Mouse (Mus musculus): ENCODE measurements around the gene Snx6. TPM values are rescaled to one million over a fixed set of nuclear protein-coding genes. Genes with fewer than 3 reads are reported as not detected.

Snx6 gene
- total and polyA plus RNA-seq, 3 experiments, result 67.3 to 155 (median 85.8) TPM

GRCm38 (mm10) chr12:54699394-54699793 lies 96.1 kb downstream of the Snx6 start:
- DNase-seq (ENCODE audit: extremely low read depth), result no peak
- no peaks in the 10 kb centered on the region for H3K36me3 ChIP-seq (replicated peaks in 1 of 2; ENCODE audit: control insufficient read depth in 1 of 2, insufficient read depth in 1 of 2, low read length in 1 of 2)
- in situ Hi-C loops (cut with MboI; ENCODE audit: low pct_ligation_motif_present, low pct_unique_long_range_greater_than_20kb, low sequenced_read_pairs), result no loop called here
- peaks cover 7% of the 10 kb centered on the region for H3K27me3 ChIP-seq (replicated peaks)
- H3K4me2 ChIP-seq (ENCODE audit: insufficient read depth, low read depth, poor library complexity, severe bottlenecking), result no peak overlapping the region
- H3K4me3 ChIP-seq (replicated peaks in 1 of 3; ENCODE audit: low read depth in 2 of 3, low read length in 2 of 3, poor library complexity in 1 of 3), result no peak overlapping the region
- TF ChIP-seq JUND (conservative IDR thresholded peaks at IDR 0.05; ENCODE audit: low read depth, low read length) (no peak), NELFE (IDR thresholded peaks at IDR 0.05; ENCODE audit: low read depth, low read length) (no peak), ZMIZ1 (IDR thresholded peaks at IDR 0.05; ENCODE audit: low read depth, low read length) (no peak), MXI1 (IDR thresholded peaks at IDR 0.05; ENCODE audit: low read depth, low read length) (no peak), POLR2AphosphoS2 (IDR thresholded peaks at IDR 0.05; ENCODE audit: low read depth, low read length) (no peak), USF1 (IDR thresholded peaks at IDR 0.05; ENCODE audit: low read depth, low read length) (no peak)
- no peaks in the 10 kb centered on the region for H3K9me3 ChIP-seq (replicated peaks; ENCODE audit: low read length)
- dilution Hi-C loops (cut with MboI; ENCODE audit: extremely low pct_ligation_motif_present, extremely low pct_unique_long_range_greater_than_20kb, low sequenced_read_pairs), result no loop called here
- no peak overlapping the region for H3K27ac ChIP-seq (ENCODE audit: insufficient read depth, low read depth)
- H3K4me1 ChIP-seq (ENCODE audit: control insufficient read depth in 1 of 2, insufficient read depth in 2 of 2), result peaks cover 0 to 11% of the 10 kb centered on the region in 2 experiments; a peak in 2 of 4 replicates
- peaks cover 7% of the 10 kb centered on the region for H3K79me2 ChIP-seq (replicated peaks; ENCODE audit: control insufficient read depth, extremely low read depth, insufficient read depth, poor library complexity, severe bottlenecking)
- H3K9ac ChIP-seq (ENCODE audit: insufficient read depth, low read depth), result no peak overlapping the region

DNA sequence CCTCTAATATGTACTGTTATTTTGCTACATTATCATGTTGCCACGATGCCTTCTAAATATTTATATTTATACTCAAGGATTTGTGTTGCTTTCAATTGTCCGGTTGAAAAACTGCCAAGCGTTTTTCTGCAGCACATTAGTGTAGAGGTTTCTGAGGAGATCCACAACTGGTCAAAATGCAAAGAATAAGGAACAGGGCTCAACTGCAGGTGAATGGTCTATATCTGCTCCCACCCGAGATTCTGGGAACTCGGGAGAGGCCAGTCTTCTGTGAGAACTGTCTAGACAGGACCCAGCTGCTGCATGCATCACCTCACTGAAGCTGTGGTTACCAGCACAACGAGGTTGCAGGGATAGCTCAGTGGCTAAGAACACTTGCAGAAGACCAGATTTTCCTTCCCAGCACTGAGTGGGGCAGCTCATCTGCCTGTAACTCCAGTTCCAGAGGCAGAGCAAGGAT lies 97.7 kb downstream of the Snx6 start:
- DNase-seq (ENCODE audit: extremely low read depth), result peak; percentile 24
- no peak for TF ChIP-seq E2F4 (IDR thresholded peaks at IDR 0.05; ENCODE audit: insufficient replicate concordance, low read depth, low read length)
- TF ChIP-seq TCF12 (IDR thresholded peaks at IDR 0.05; ENCODE audit: low read depth, low read length), result no peak
- TF ChIP-seq KAT2A (IDR thresholded peaks at IDR 0.05; ENCODE audit: insufficient replicate concordance, low read length), result no peak
- TF ChIP-seq SIN3A (IDR thresholded peaks at IDR 0.05; ENCODE audit: low read length), result no peak
- TF ChIP-seq BHLHE40 (IDR thresholded peaks at IDR 0.05; ENCODE audit: low read depth, low read length), result no peak
- no peak for TF ChIP-seq ELF1 (IDR thresholded peaks at IDR 0.05; ENCODE audit: low read depth, low read length)
- TF ChIP-seq GABPA (IDR thresholded peaks at IDR 0.05; ENCODE audit: insufficient replicate concordance, low read depth, low read length), result no peak
- no peak for TF ChIP-seq ZKSCAN1 (IDR thresholded peaks at IDR 0.05; ENCODE audit: borderline replicate concordance, low read depth, low read length)
- no peak for TF ChIP-seq CHD2 (IDR thresholded peaks at IDR 0.05; ENCODE audit: low read length)
- TF ChIP-seq NRF1 (IDR thresholded peaks at IDR 0.05; ENCODE audit: low read depth, low read length), result no peak
- no peak for TF ChIP-seq RAD21 (IDR thresholded peaks at IDR 0.05; ENCODE audit: low read depth, low read length)
- TF ChIP-seq POLR2A (IDR thresholded peaks at IDR 0.05; ENCODE audit: low read depth, low read length), result no peak
- no peak for TF ChIP-seq MAZ (IDR thresholded peaks at IDR 0.05; ENCODE audit: low read depth, low read length)
- no peak for TF ChIP-seq CTCF (conservative IDR thresholded peaks at IDR 0.05 in 1 of 2, IDR thresholded peaks at IDR 0.05 in 1 of 2; ENCODE audit: low read depth in 2 of 2, low read length in 2 of 2)
- TF ChIP-seq JUND (conservative IDR thresholded peaks at IDR 0.05; ENCODE audit: low read depth, low read length), result no peak
- no peak for TF ChIP-seq POLR2AphosphoS2 (IDR thresholded peaks at IDR 0.05; ENCODE audit: low read depth, low read length)
- no peaks in the 10 kb centered on the region for H3K9me3 ChIP-seq (replicated peaks; ENCODE audit: low read length)
- H3K27ac ChIP-seq (ENCODE audit: insufficient read depth, low read depth), result no peak overlapping the region
- H3K79me2 ChIP-seq (replicated peaks; ENCODE audit: control insufficient read depth, extremely low read depth, insufficient read depth, poor library complexity, severe bottlenecking), result peaks cover 18% of the 10 kb centered on the region
- in situ Hi-C loops (cut with MboI; ENCODE audit: low pct_ligation_motif_present, low pct_unique_long_range_greater_than_20kb, low sequenced_read_pairs) (no loop called here), dilution Hi-C loops (cut with MboI; ENCODE audit: extremely low pct_ligation_motif_present, extremely low pct_unique_long_range_greater_than_20kb, low sequenced_read_pairs) (no loop called here)
- H3K36me3 ChIP-seq (replicated peaks in 1 of 2; ENCODE audit: control insufficient read depth in 1 of 2, insufficient read depth in 1 of 2, low read length in 1 of 2), result peaks cover under 1 to 5% of the 10 kb centered on the region in 2 experiments
- H3K27me3 ChIP-seq (replicated peaks), result peaks cover 7% of the 10 kb centered on the region
- peaks cover 3 to 21% of the 10 kb centered on the region in 2 experiments for H3K4me1 ChIP-seq (ENCODE audit: control insufficient read depth in 1 of 2, insufficient read depth in 2 of 2)
- H3K4me2 ChIP-seq (ENCODE audit: insufficient read depth, low read depth, poor library complexity, severe bottlenecking), result no peak overlapping the region
- no peak overlapping the region for H3K9ac ChIP-seq (ENCODE audit: insufficient read depth, low read depth)
- no peak overlapping the region for H3K4me3 ChIP-seq (replicated peaks in 1 of 3; ENCODE audit: low read depth in 2 of 3, low read length in 2 of 3, poor library complexity in 1 of 3)
